Mouse (Mus musculus): Measurements from ENCODE around the gene Mtcl1.

DNA sequence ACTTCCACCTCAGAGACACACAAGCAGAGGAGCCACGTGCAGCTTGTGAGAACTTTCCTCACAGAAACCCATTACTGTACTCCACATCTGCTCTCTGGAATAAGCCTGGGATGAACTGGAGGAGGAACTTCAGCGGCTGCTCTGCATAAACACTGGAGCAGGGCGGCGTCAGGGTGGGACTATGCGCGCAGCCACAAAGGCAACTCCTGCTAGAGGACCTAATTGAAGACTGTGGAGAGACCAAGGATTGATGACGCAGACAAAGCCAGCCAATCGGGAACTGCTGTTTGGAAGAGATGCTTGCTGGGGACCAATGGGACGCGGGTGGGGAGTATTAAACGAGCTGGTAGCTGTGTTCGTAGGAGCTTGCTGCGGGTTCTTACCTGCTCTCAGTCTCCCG lies 127.6 kb downstream of the Mtcl1 start:
- TF ChIP-seq CTCF (IDR thresholded peaks at IDR 0.05; ENCODE audit: low read depth) = no peak
- no peak for TF ChIP-seq EP300 (IDR thresholded peaks at IDR 0.05; ENCODE audit: low read depth)

Data from heart, postnatal 0 days (tissue).